In the genomic region with DNA sequence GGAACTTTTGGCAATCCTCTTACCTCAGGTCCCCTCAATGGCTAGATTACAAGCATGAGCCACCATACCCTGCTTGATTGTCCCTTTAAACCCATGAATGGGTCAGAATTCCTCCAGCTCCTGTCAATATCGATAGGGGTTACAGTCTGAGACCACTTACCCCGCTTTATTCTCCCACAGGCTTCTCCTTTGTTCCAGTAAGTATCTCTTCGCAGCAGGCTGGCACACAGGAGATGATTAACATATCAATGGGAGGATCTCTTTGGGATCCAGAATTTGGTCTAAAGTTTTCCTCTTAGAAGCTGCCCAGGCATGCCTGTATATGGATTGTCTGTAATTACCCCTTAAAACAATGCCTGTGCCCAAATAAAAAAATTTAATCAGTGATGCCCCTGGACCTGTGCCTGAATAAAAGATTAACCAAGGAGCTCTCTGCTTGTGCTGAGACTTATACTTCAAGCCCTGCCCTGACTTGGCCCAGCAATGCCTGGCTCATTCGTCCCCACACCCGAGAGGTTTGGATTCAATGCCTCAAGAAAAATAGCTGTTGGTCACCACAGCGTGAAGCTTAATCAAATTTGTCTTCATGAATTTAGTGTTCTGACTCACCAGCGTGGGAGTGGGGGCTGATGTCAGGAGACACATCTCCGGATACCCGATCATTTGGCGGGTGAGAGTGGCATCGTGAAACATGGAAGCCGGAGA, we compare ENCODE assay signal across 12 mouse cellular contexts.
DNase-seq lines count a peak whose midpoint lies in the region; ATAC-seq and TF ChIP-seq lines count a peak whose summit lies in the region.
"Had no signal": no experiment of that assay in that cellular context is flagged by ENCODE, and none has a peak within 500 bp of the region (broad histone marks: within the 10 kb centered on the region; RNA-seq: fewer than 3 reads in every experiment).

No protein-coding gene starts in this region.

- 11% methylated on average over 12 of the region's 12 CpGs for WGBS in forebrain, embryonic 15.5 days
- 10% methylated on average over 12 of the region's 12 CpGs for WGBS in midbrain, embryonic 15.5 days

- peak overlapping the region; percentile 91 for H3K27ac ChIP-seq in ES-Bruce4 (ENCODE audit: insufficient read depth, low read length)
- 0 out of 2 replicates have a peak overlapping the region, but pooled peaks have one; percentile 6 for H3K27ac ChIP-seq in forebrain, embryonic 15.5 days (replicated peaks)
- H3K27ac ChIP-seq in midbrain, embryonic 15.5 days, result no peak overlapping the region
- H3K27ac ChIP-seq: gastrocnemius, adult 2 months; liver, embryonic 13.5 days had no signal

- ATAC-seq in forebrain, embryonic 15.5 days (replicated peaks), result no peak
- ATAC-seq in midbrain, embryonic 15.5 days (replicated peaks), result peak; percentile 58
- ATAC-seq: inflammation-experienced regulatory T-cells, adult 6 months had no signal

- peak overlapping the region; percentile 82 for H3K9ac ChIP-seq in ES-Bruce4 (ENCODE audit: low read depth, poor library complexity, severe bottlenecking)
- no peak overlapping the region for H3K9ac ChIP-seq in forebrain, embryonic 15.5 days (replicated peaks)
- H3K9ac ChIP-seq in midbrain, embryonic 15.5 days, result no peak overlapping the region
- H3K9ac ChIP-seq: liver, embryonic 13.5 days had no signal

- DNase-seq in MN1 (ENCODE audit: low spot score), result peak; percentile 76
- no peak for DNase-seq in heart, postnatal 25 days (ENCODE audit: low spot score)
- no peak for DNase-seq in heart, adult 9 months (ENCODE audit: low spot score in 2 of 2)
- DNase-seq in lung, postnatal 36 days, result no peak
- DNase-seq: cerebellum, postnatal 14 days; gastrocnemius, adult 2 months; liver, embryonic 13.5 days had no signal

- intact Hi-C loops in heart, postnatal 25 days (cut with DNase I), result loop anchor here (5.0 kb wide), 1 partner anchor 72 kb away; no protein-coding TSS in a partner anchor

- H3K36me3 ChIP-seq in ES-Bruce4 (ENCODE audit: control insufficient read depth, insufficient read depth, low read length, poor library complexity, severe bottlenecking), result no peaks in the 10 kb centered on the region
- no peaks in the 10 kb centered on the region for H3K36me3 ChIP-seq in forebrain, embryonic 15.5 days
- no peaks in the 10 kb centered on the region for H3K36me3 ChIP-seq in midbrain, embryonic 15.5 days (replicated peaks)
- H3K36me3 ChIP-seq: G1E; liver, embryonic 13.5 days had no signal

- H3K27me3 ChIP-seq in ES-Bruce4 (ENCODE audit: control insufficient read depth, insufficient read depth, low read length, poor library complexity, severe bottlenecking), result no peaks in the 10 kb centered on the region
- no peaks in the 10 kb centered on the region for H3K27me3 ChIP-seq in forebrain, embryonic 15.5 days
- H3K27me3 ChIP-seq in midbrain, embryonic 15.5 days (replicated peaks), result no peaks in the 10 kb centered on the region

- H3K4me2 ChIP-seq in forebrain, embryonic 15.5 days (replicated peaks), result no peak overlapping the region
- H3K4me2 ChIP-seq in midbrain, embryonic 15.5 days, result no peak overlapping the region
- H3K4me2 ChIP-seq: liver, embryonic 13.5 days had no signal

- TF ChIP-seq EP300 in ES-Bruce4 (IDR thresholded peaks at IDR 0.05; ENCODE audit: insufficient read depth, low read depth, low read length), result no peak

- TF ChIP-seq POLR2A in ES-Bruce4 (IDR thresholded peaks at IDR 0.05; ENCODE audit: insufficient read depth, low read length), result no peak

- H3K4me1 ChIP-seq in ES-Bruce4 (ENCODE audit: control insufficient read depth, insufficient read depth, low read length), result no peaks in the 10 kb centered on the region
- peaks cover 16% of the 10 kb centered on the region for H3K4me1 ChIP-seq in forebrain, embryonic 15.5 days
- peaks cover 17% of the 10 kb centered on the region for H3K4me1 ChIP-seq in midbrain, embryonic 15.5 days
- H3K4me1 ChIP-seq: liver, embryonic 13.5 days had no signal

- 0 out of 2 replicates have a peak overlapping the region, but pooled peaks have one; percentile 2 for H3K4me3 ChIP-seq in ES-Bruce4 (ENCODE audit: low read depth, low read length)
- H3K4me3 ChIP-seq in forebrain, embryonic 15.5 days, result no peak overlapping the region
- H3K4me3 ChIP-seq in midbrain, embryonic 15.5 days, result no peak overlapping the region
- H3K4me3 ChIP-seq: gastrocnemius, adult 2 months; liver, embryonic 13.5 days had no signal

- no peak for TF ChIP-seq CTCF in ES-Bruce4 (IDR thresholded peaks at IDR 0.05; ENCODE audit: low read depth, low read length)

- H3K9me3 ChIP-seq in ES-Bruce4 (replicated peaks; ENCODE audit: control insufficient read depth, insufficient read depth, low read length, poor library complexity, severe bottlenecking), result no peaks in the 10 kb centered on the region
- no peaks in the 10 kb centered on the region for H3K9me3 ChIP-seq in forebrain, embryonic 15.5 days
- H3K9me3 ChIP-seq in midbrain, embryonic 15.5 days, result no peaks in the 10 kb centered on the region
- H3K9me3 ChIP-seq: G1E; liver, embryonic 13.5 days had no signal
